Mouse (Mus musculus): Measurements from ENCODE around the gene Rpap2.

DNA sequence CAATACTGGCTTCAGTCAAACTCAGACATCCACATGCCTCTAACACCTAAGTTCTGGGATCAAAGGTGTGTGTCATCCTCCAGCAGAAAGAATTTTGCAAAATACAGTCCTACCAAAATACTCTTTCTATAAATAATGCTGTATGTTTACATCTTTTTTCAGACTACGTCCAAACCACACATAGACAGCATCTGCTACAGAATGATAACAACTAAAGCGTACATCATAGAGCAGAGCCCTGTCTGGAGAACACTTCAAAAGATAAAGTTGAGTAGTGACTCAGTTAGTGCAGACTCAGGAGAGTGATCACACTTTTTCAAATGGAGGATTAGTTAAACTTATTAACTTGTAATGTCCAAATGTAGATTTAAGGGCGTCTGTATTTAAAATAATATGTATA is 49.2 kb upstream of the Rpap2 start:
- TF ChIP-seq TCF12 (IDR thresholded peaks at IDR 0.05; ENCODE audit: low read depth, low read length): no peak
- no peak for TF ChIP-seq ZNF384 (IDR thresholded peaks at IDR 0.05; ENCODE audit: low read depth, low read length)
- no peak for TF ChIP-seq EP300 (IDR thresholded peaks at IDR 0.05; ENCODE audit: low read length)
- TF ChIP-seq USF2 (conservative IDR thresholded peaks at IDR 0.05; ENCODE audit: low read depth, low read length): no peak
- no peak for TF ChIP-seq JUN (IDR thresholded peaks at IDR 0.05; ENCODE audit: insufficient read depth, low read depth, low read length)
